Mouse (Mus musculus) intestine, postnatal 0 days (tissue): ENCODE measurements at regions not wholly inside any gene's neighbourhood (a gene's known extent, or its start where the extent isn't known, plus 50 kb on each side); places are given as distances from the start of the nearest gene placed in this dataset.

Experiments used
- ATAC-seq: fragments of 200-750 bp; cut with Nextera tagmentation; 2 replicates; pipeline ENCODE4 v1.8.0; 2017; ENCODE audit warnings: mild to moderate bottlenecking, moderate TSS enrichment, moderate library complexity
- H3K27ac ChIP-seq: fragments of 300-500 bp; sonication (generic); 2 replicates; pipeline ENCODE4 v1.5.1; 2014; ENCODE audit warnings: mild to moderate bottlenecking, low read depth, low read length, moderate library complexity
- H3K27me3 ChIP-seq: fragments of 300-500 bp; sonication (generic); replicated peaks from 2 replicates; pipeline ENCODE4 v1.6.1; 2014; ENCODE audit warnings: low read length, mixed read lengths; ENCODE audit not compliant: control insufficient read depth, insufficient read depth
- H3K36me3 ChIP-seq: fragments of 300-500 bp; sonication (generic); 2 replicates; pipeline ENCODE4 v1.6.1; 2014; ENCODE audit warnings: mild to moderate bottlenecking, moderate library complexity; ENCODE audit not compliant: control insufficient read depth, insufficient read depth
- H3K4me1 ChIP-seq: fragments of 300-500 bp; sonication (generic); replicated peaks from 2 replicates; pipeline ENCODE4 v1.6.1; 2014; ENCODE audit warnings: antibody characterized with exemption, low read length, mixed read lengths; ENCODE audit not compliant: control insufficient read depth, insufficient read depth
- H3K4me2 ChIP-seq: fragments of 300-500 bp; sonication (generic); replicated peaks from 2 replicates; pipeline ENCODE4 v1.6.1; 2014; ENCODE audit warnings: low read depth, mild to moderate bottlenecking, moderate library complexity
- H3K4me3 ChIP-seq: fragments of 300-500 bp; sonication (generic); 2 replicates; pipeline ENCODE4 v1.5.1; 2014; ENCODE audit warnings: low read depth, low read length
- H3K9ac ChIP-seq: fragments of 300-500 bp; sonication (generic); 2 replicates; pipeline ENCODE4 v1.6.1; 2014; ENCODE audit warnings: mild to moderate bottlenecking, low read depth, low read length
- H3K9me3 ChIP-seq: fragments of 300-500 bp; sonication (generic); 2 replicates; pipeline ENCODE4 v1.6.1; 2016; ENCODE audit warnings: mixed run types; ENCODE audit not compliant: control insufficient read depth
- CTCF ChIP-seq: sonication (generic); IDR thresholded peaks from 2 replicates; pipeline ENCODE4 v1.5.1; 2016; ENCODE audit warnings: low read depth, mild to moderate bottlenecking, control low read depth, antibody characterized with exemption, moderate library complexity
- whole genome bisulfite sequencing: fragments of 180-500 bp; shearing (Covaris S2); extraction: QIAGEN DNeasy Blood & Tissue Kit; methylation state at CpG from one replicate; pipeline ENCODE4 v1.1.7; 2014; 5-methylcytosine and 5-hydroxymethylcytosine counted together

- no peak for TF ChIP-seq CTCF
- no peak overlapping the region for H3K27ac ChIP-seq
- no peaks in the 10 kb centered on the region for H3K36me3 ChIP-seq
- H3K27me3 ChIP-seq = no peaks in the 10 kb centered on the region
- 94% methylated on average over 17 of the region's 17 CpGs for WGBS
- no peak for ATAC-seq
- H3K9me3 ChIP-seq = no peaks in the 10 kb centered on the region
- H3K9ac ChIP-seq = no peak overlapping the region
- H3K4me2 ChIP-seq = no peak overlapping the region
- H3K4me3 ChIP-seq = no peak overlapping the region
- H3K4me1 ChIP-seq = no peaks in the 10 kb centered on the region
Measured at GRCm38 (mm10) chr10:21763017-21763964, 118.7 kb upstream of the Sgk1 start.

- Histone ChIP-seq H3K4me3 (no peak overlapping the region), H3K27me3 (no peaks in the 10 kb centered on the region)
- 82% methylated on average over 8 of the region's 8 CpGs for WGBS
Measured at GRCm38 (mm10) chr10:21764090-21764489, 117.9 kb upstream of the Sgk1 start.

GRCm38 (mm10) chr10:21764891-21765290 lies 117.1 kb upstream of the Sgk1 start:
- H3K27ac ChIP-seq = no peak overlapping the region
- no peaks in the 10 kb centered on the region for H3K27me3 ChIP-seq
- H3K4me3 ChIP-seq = no peak overlapping the region
- no peak overlapping the region for H3K9ac ChIP-seq
- TF ChIP-seq CTCF = no peak
- no peaks in the 10 kb centered on the region for H3K36me3 ChIP-seq
- H3K9me3 ChIP-seq = no peaks in the 10 kb centered on the region
- no peaks in the 10 kb centered on the region for H3K4me1 ChIP-seq
- H3K4me2 ChIP-seq = no peak overlapping the region
- ATAC-seq = no peak
- WGBS = 83% methylated on average over 13 of the region's 13 CpGs

More at GRCm38 (mm10) chr10:21764090-21764489, 117.9 kb upstream of the Sgk1 start:
- H3K36me3 ChIP-seq = no peaks in the 10 kb centered on the region
- H3K4me1 ChIP-seq = no peaks in the 10 kb centered on the region
- no peak for TF ChIP-seq CTCF
- no peak overlapping the region for H3K27ac ChIP-seq
- H3K4me2 ChIP-seq = no peak overlapping the region
- no peaks in the 10 kb centered on the region for H3K9me3 ChIP-seq
- H3K9ac ChIP-seq = no peak overlapping the region
- no peak for ATAC-seq

- H3K4me2 ChIP-seq = no peak overlapping the region
- no peak for TF ChIP-seq CTCF
- no peak overlapping the region for H3K4me3 ChIP-seq
- H3K4me1 ChIP-seq = no peaks in the 10 kb centered on the region
- no peaks in the 10 kb centered on the region for H3K36me3 ChIP-seq
- no peak overlapping the region for H3K9ac ChIP-seq
- 88% methylated on average over 4 of the region's 4 CpGs for WGBS
- no peaks in the 10 kb centered on the region for H3K9me3 ChIP-seq
- no peak overlapping the region for H3K27ac ChIP-seq
- no peak for ATAC-seq
- H3K27me3 ChIP-seq = no peaks in the 10 kb centered on the region
Measured at GRCm38 (mm10) chr10:21773548-21773947, 108.4 kb upstream of the Sgk1 start.

GRCm38 (mm10) chr10:21775441-21775840 lies 106.5 kb upstream of the Sgk1 start:
- no peaks in the 10 kb centered on the region for H3K4me1 ChIP-seq
- no peak overlapping the region for H3K27ac ChIP-seq
- TF ChIP-seq CTCF = no peak
- H3K4me2 ChIP-seq = no peak overlapping the region
- no peak overlapping the region for H3K4me3 ChIP-seq
- H3K9me3 ChIP-seq = no peaks in the 10 kb centered on the region
- WGBS = 81% methylated on average over 5 of the region's 5 CpGs
- no peak for ATAC-seq
- H3K9ac ChIP-seq = no peak overlapping the region
- no peaks in the 10 kb centered on the region for H3K27me3 ChIP-seq
- no peaks in the 10 kb centered on the region for H3K36me3 ChIP-seq

- Histone ChIP-seq H3K27me3 (no peaks in the 10 kb centered on the region), H3K4me3 (no peak overlapping the region), H3K4me1 (no peaks in the 10 kb centered on the region), H3K9ac (no peak overlapping the region), H3K9me3 (no peaks in the 10 kb centered on the region), H3K27ac (no peak overlapping the region), H3K36me3 (no peaks in the 10 kb centered on the region), H3K4me2 (no peak overlapping the region)
- no peak for ATAC-seq
- no peak for TF ChIP-seq CTCF
- 58% methylated on average over 12 of the region's 12 CpGs for WGBS
Measured at GRCm38 (mm10) chr10:21775911-21776761, 105.8 kb upstream of the Sgk1 start.
